Mouse (Mus musculus) heart, postnatal 0 days (tissue): ENCODE measurements at regions not wholly inside any gene's neighbourhood (a gene's known extent, or its start where the extent isn't known, plus 50 kb on each side); places are given as distances from the start of the nearest gene placed in this dataset.
"Not testable (repeated sequence)": the region's sequence is repeated elsewhere in the genome, so short reads cannot be mapped to it uniquely, and the experiment has no call there.

ENCODE experiments used
- ATAC-seq: fragments of 200-750 bp; cut with Nextera tagmentation; 2 replicates; pipeline ENCODE4 v1.8.0; 2017; ENCODE audit warnings: low read depth, moderate number of reproducible peaks, moderate library complexity; ENCODE audit not compliant: insufficient read depth
- DNase-seq: peaks from one replicate; pipeline ENCODE4 v3.0.0-alpha.2; 2016; ENCODE audit warnings: low spot score
- H3K27ac ChIP-seq: fragments of 300-500 bp; sonication (generic); 2 replicates; pipeline ENCODE4 v1.5.1; 2014; ENCODE audit warnings: low read depth, mild to moderate bottlenecking
- H3K27me3 ChIP-seq: fragments of 300-500 bp; sonication (generic); 2 replicates; pipeline ENCODE4 v1.6.1; 2014; ENCODE audit warnings: low read length, mixed read lengths; ENCODE audit not compliant: control insufficient read depth, insufficient read depth
- H3K36me3 ChIP-seq: fragments of 300-500 bp; sonication (generic); replicated peaks from 2 replicates; pipeline ENCODE4 v1.6.1; 2014; ENCODE audit warnings: low read length, mixed read lengths; ENCODE audit not compliant: control insufficient read depth, insufficient read depth
- H3K4me1 ChIP-seq: fragments of 300-500 bp; sonication (generic); 2 replicates; pipeline ENCODE4 v1.6.1; 2014; ENCODE audit warnings: antibody characterized with exemption; ENCODE audit not compliant: control insufficient read depth, insufficient read depth
- H3K4me2 ChIP-seq: fragments of 300-500 bp; sonication (generic); 2 replicates; pipeline ENCODE4 v1.6.1; 2014; ENCODE audit warnings: low read depth, mild to moderate bottlenecking, low read length, moderate library complexity
- H3K4me3 ChIP-seq: fragments of 300-500 bp; sonication (generic); 2 replicates; pipeline ENCODE4 v1.5.1; 2014; ENCODE audit warnings: low read depth, low read length
- H3K9ac ChIP-seq: fragments of 300-500 bp; sonication (generic); replicated peaks from 2 replicates; pipeline ENCODE4 v1.6.1; 2014; ENCODE audit warnings: low read depth, low read length, mixed read lengths
- H3K9me3 ChIP-seq: fragments of 300-500 bp; sonication (generic); replicated peaks from 2 replicates; pipeline ENCODE4 v1.6.1; 2016; ENCODE audit warnings: low read length; ENCODE audit not compliant: control insufficient read depth
- CTCF ChIP-seq: IDR thresholded peaks from 2 replicates; pipeline ENCODE4 v1.5.1; 2016; ENCODE audit warnings: antibody characterized with exemption, control low read depth, low read depth
- EP300 ChIP-seq: IDR thresholded peaks from 2 replicates; pipeline ENCODE4 v1.6.1; 2016; ENCODE audit warnings: antibody characterized with exemption, low read depth
- WGBS: fragments of 180-500 bp; shearing (Covaris S2); extraction: QIAGEN DNeasy Blood & Tissue Kit; methylation state at CpG from one replicate; pipeline ENCODE4 v1.1.7; 2014; 5-methylcytosine and 5-hydroxymethylcytosine counted together

- H3K9ac ChIP-seq, result no peak overlapping the region
- no peak overlapping the region for H3K4me3 ChIP-seq
- no peaks in the 10 kb centered on the region for H3K27me3 ChIP-seq
- no peak for DNase-seq
- TF ChIP-seq CTCF (no peak), EP300 (no peak)
- no peaks in the 10 kb centered on the region for H3K36me3 ChIP-seq
- no peaks in the 10 kb centered on the region for H3K4me1 ChIP-seq
- H3K9me3 ChIP-seq, result no peaks in the 10 kb centered on the region
- WGBS, result 58% methylated on average over 7 of the region's 7 CpGs
- no peak overlapping the region for H3K27ac ChIP-seq
- H3K4me2 ChIP-seq, result no peak overlapping the region
- ATAC-seq, result no peak
Observed at GRCm38 (mm10) chr11:16606435-16607214, 98.3 kb upstream of the Sec61g start.

DNA sequence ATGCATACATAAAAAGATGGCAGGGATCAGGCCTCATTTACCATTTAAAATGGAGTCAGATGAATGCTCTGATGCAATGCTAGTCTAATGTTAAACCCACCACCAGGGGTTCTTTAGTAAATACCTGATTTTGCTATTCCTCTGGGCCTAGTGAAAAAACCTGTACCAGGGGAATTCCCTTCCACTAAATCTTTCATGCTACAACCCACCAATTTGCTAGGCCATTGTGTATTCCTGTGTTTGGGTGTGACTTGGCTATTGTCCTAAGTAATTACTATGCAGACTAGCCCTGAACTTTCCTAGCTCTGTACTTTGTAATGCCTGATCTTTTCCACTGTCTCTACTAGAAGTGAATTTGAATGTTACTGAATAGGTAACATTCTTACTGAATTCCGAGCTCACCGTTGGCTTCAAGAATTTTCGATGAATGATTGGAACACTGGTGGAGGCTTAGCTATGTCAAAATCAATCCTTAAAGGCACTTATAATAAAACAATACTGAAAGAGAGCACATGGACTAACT lies 99.7 kb upstream of the Sec61g start:
- not testable (repeated sequence) for H3K27ac ChIP-seq, H3K9me3 ChIP-seq, H3K4me2 ChIP-seq, H3K4me3 ChIP-seq, H3K4me1 ChIP-seq, H3K27me3 ChIP-seq, DNase-seq, H3K36me3 ChIP-seq, H3K9ac ChIP-seq, ATAC-seq
- 89% methylated on average over 3 of the region's 3 CpGs for WGBS

GRCm38 (mm10) chr11:16611741-16612140 lies 103.5 kb upstream of the Sec61g start:
- Histone ChIP-seq H3K27ac (no peak overlapping the region), H3K27me3 (no peaks in the 10 kb centered on the region), H3K36me3 (no peaks in the 10 kb centered on the region), H3K4me1 (no peaks in the 10 kb centered on the region), H3K4me3 (no peak overlapping the region), H3K9me3 (no peaks in the 10 kb centered on the region), H3K9ac (no peak overlapping the region), H3K4me2 (no peak overlapping the region)
- ATAC-seq (no peak), DNase-seq (no peak)
- 41% methylated on average over 2 of the region's 2 CpGs for WGBS
- TF ChIP-seq CTCF, result no peak
- TF ChIP-seq EP300, result no peak

GRCm38 (mm10) chr11:16612524-16612923 lies 104.2 kb upstream of the Sec61g start:
- WGBS, result 59% methylated on average over 3 of the region's 3 CpGs
- no peaks in the 10 kb centered on the region for H3K9me3 ChIP-seq
- H3K4me3 ChIP-seq, result no peak overlapping the region
- DNase-seq, result no peak
- no peaks in the 10 kb centered on the region for H3K27me3 ChIP-seq
- ATAC-seq, result no peak
- H3K9ac ChIP-seq, result no peak overlapping the region
- H3K4me2 ChIP-seq, result no peak overlapping the region
- no peak overlapping the region for H3K27ac ChIP-seq
- H3K36me3 ChIP-seq, result no peaks in the 10 kb centered on the region
- H3K4me1 ChIP-seq, result no peaks in the 10 kb centered on the region
- TF ChIP-seq CTCF (no peak), EP300 (no peak)

DNA sequence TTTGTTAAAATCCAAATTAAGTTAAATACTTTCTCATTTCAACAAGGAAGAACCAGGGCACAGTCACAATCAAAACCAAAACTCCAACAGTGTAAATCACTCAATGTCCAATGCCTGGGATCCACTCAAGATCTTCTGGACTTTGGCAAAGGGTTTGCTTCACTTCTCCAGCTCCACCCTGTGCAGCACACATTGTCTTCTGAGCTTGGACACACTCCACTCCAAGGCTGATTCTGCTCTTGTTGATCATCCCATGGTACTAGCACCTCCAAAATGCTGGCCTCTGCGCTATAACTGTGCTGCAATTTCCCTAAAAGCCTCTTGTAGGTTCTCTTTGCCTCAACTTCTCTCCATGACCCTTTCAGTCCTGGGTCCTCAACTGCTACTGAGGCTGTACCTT lies 111.5 kb upstream of the Sec61g start:
- 64% methylated on average over 1 of the region's 1 CpGs for WGBS
- H3K36me3 ChIP-seq, result no peaks in the 10 kb centered on the region
- H3K27ac ChIP-seq, result no peak overlapping the region
- no peaks in the 10 kb centered on the region for H3K27me3 ChIP-seq
- H3K4me1 ChIP-seq, result no peaks in the 10 kb centered on the region
- no peak overlapping the region for H3K4me2 ChIP-seq
- H3K9ac ChIP-seq, result no peak overlapping the region
- TF ChIP-seq EP300, result no peak
- no peak for TF ChIP-seq CTCF
- no peaks in the 10 kb centered on the region for H3K9me3 ChIP-seq
- ATAC-seq (no peak), DNase-seq (no peak)
- H3K4me3 ChIP-seq, result no peak overlapping the region

- no peak for TF ChIP-seq EP300
- TF ChIP-seq CTCF, result no peak
- H3K9ac ChIP-seq, result no peak overlapping the region
- H3K36me3 ChIP-seq, result no peaks in the 10 kb centered on the region
- H3K4me2 ChIP-seq, result no peak overlapping the region
- H3K27ac ChIP-seq, result no peak overlapping the region
- ATAC-seq (no peak), DNase-seq (no peak)
- H3K9me3 ChIP-seq, result no peaks in the 10 kb centered on the region
- 58% methylated on average over 2 of the region's 2 CpGs for WGBS
- no peaks in the 10 kb centered on the region for H3K27me3 ChIP-seq
- H3K4me1 ChIP-seq, result no peaks in the 10 kb centered on the region
- H3K4me3 ChIP-seq, result no peak overlapping the region
Observed at GRCm38 (mm10) chr11:16623694-16624093, 115.4 kb upstream of the Sec61g start.
